Mouse (Mus musculus) lung, embryonic 15.5 days (tissue): ENCODE data around the gene Cox5a. TPM values are rescaled to one million over a fixed set of nuclear protein-coding genes. Genes with fewer than 3 reads are reported as not detected.
A peak's percentile ranks its signal among the peaks of the same experiment; 100 is the strongest.

Experiments used
- ATAC-seq: fragments of 200-750 bp; cut with Nextera tagmentation; 2 replicates; pipeline ENCODE4 v1.8.0; 2017; ENCODE audit warnings: moderate number of reproducible peaks, borderline replicate concordance; ENCODE audit not compliant: low FRiP score, low TSS enrichment; ENCODE audit errors: extremely low read depth
- H3K27ac ChIP-seq: fragments of 300-500 bp; sonication (generic); 2 replicates; pipeline ENCODE4 v1.5.1; 2015; ENCODE audit warnings: moderate library complexity, mild to moderate bottlenecking, inconsistent platforms
- H3K27me3 ChIP-seq: fragments of 300-500 bp; sonication (generic); 2 replicates; pipeline ENCODE4 v1.6.1; 2015; ENCODE audit warnings: inconsistent platforms
- H3K36me3 ChIP-seq: fragments of 300-500 bp; sonication (generic); 2 replicates; pipeline ENCODE4 v1.6.1; 2015; ENCODE audit warnings: inconsistent platforms
- H3K4me1 ChIP-seq: fragments of 300-500 bp; sonication (generic); 2 replicates; pipeline ENCODE4 v1.6.1; 2015; ENCODE audit warnings: inconsistent platforms
- H3K4me2 ChIP-seq: fragments of 300-500 bp; sonication (generic); 2 replicates; pipeline ENCODE4 v1.6.1; 2015; ENCODE audit warnings: inconsistent platforms, mild to moderate bottlenecking, moderate library complexity
- H3K4me3 ChIP-seq: fragments of 300-500 bp; sonication (generic); 2 replicates; pipeline ENCODE4 v1.5.1; 2015; ENCODE audit warnings: mild to moderate bottlenecking, inconsistent platforms
- H3K9ac ChIP-seq: fragments of 300-500 bp; sonication (generic); 2 replicates; pipeline ENCODE4 v1.6.1; 2015; ENCODE audit warnings: inconsistent platforms
- H3K9me3 ChIP-seq: fragments of 300-500 bp; sonication (generic); 2 replicates; pipeline ENCODE4 v1.6.1; 2016; ENCODE audit warnings: inconsistent platforms
- WGBS: fragments of 180-500 bp; shearing (Covaris S2); methylation state at CpG from one replicate; pipeline ENCODE4 v1.1.7; 2015; 5-methylcytosine and 5-hydroxymethylcytosine counted together
- polyA plus RNA-seq: library from polyadenylated mRNA; unstranded; fragments of >200 nt; fragmentation: Nextera tagmentation; extraction: Ambion mirVana; gene quantifications from 2 replicates; pipeline ENCODE4 v1.2.1, GENCODE M21; 2015

Gene Cox5a
- polyA plus RNA-seq, 1 experiment from 2014 or later: 516 TPM

DNA sequence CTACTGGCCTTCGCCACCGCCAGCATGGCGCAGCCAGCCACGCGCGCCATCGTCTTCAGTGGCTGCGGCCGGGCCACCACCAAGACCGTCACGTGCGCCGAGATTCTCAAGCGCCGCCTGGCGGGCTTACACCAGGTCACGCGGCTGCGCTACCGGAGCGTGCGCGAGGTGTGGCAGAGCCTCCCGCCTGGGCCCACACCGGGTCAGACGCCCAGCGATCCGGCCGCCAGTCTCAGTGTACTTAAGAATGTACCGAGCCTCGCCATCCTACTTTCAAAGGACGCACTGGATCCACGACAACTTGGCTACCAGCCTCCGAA is 16.7 kb upstream of the Cox5a start:
- Histone ChIP-seq H3K27me3 (peaks cover 74% of the 10 kb centered on the region), H3K27ac (no peak overlapping the region), H3K9me3 (no peaks in the 10 kb centered on the region), H3K4me2 (peak overlapping the region; percentile 84), H3K9ac (peak overlapping the region; percentile 2; the same call in 1 of the 2 replicates), H3K4me1 (peaks cover 34% of the 10 kb centered on the region), H3K4me3 (peak overlapping the region; percentile 43), H3K36me3 (no peaks in the 10 kb centered on the region)
- WGBS: 2% methylated on average over 34 of the region's 34 CpGs
- ATAC-seq: peak; percentile 48; the same call in 1 of the 2 replicates

DNA sequence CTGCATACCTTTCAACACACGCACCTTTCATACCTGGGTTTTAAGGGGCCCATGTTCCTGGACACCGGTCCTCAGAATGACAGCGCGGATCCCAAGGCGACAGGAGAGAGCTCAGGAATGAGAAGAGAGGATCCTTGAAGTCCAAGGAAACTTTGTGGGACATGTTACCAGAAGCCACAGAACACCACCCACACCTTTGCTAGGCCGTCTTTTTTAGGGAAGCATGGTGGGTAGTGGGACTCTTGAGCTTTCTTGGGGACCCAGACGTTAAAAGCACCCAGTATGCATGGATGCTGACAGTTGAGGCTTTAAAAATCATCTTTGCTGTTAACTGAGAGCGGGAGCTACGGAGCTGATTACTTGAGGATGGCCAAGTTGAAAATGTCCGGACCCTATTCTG is 16.2 kb upstream of the Cox5a start:
- no peak overlapping the region for H3K27ac ChIP-seq
- H3K9me3 ChIP-seq: no peaks in the 10 kb centered on the region
- no peak overlapping the region for H3K4me2 ChIP-seq
- ATAC-seq: no peak
- H3K36me3 ChIP-seq: no peaks in the 10 kb centered on the region
- H3K4me1 ChIP-seq: peaks cover 34% of the 10 kb centered on the region
- 56% methylated on average over 10 of the region's 10 CpGs for WGBS
- no peak overlapping the region for H3K4me3 ChIP-seq
- peaks cover 68% of the 10 kb centered on the region for H3K27me3 ChIP-seq
- no peak overlapping the region for H3K9ac ChIP-seq

DNA sequence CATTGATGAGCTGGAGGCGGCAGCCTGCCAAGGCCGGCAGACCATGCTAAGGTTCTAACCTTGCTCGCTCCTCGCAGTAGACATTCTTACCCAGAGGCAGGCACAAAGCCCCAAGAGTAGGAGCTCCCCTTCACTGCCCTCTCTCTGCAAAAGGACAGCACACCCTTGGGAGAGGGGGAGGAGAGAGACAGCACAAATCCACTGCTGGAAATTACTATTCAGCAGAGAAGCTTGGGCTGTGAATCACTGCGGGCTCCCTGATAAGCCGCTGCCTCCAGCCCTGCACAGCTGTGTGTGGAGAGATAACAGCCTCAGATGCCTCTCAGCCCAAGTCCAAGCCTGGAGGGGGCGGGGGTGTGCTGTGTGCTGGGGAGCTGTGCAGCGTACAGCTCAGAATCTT is 15.4 kb upstream of the Cox5a start:
- under 1% methylated on average over 8 of the region's 8 CpGs for WGBS
- Histone ChIP-seq H3K4me3 (no peak overlapping the region), H3K4me2 (0 out of 2 replicates have a peak overlapping the region, but pooled peaks have one; percentile 20), H3K27me3 (peaks cover 60% of the 10 kb centered on the region), H3K27ac (no peak overlapping the region), H3K36me3 (no peaks in the 10 kb centered on the region), H3K4me1 (peaks cover 34% of the 10 kb centered on the region), H3K9me3 (no peaks in the 10 kb centered on the region), H3K9ac (no peak overlapping the region)
- ATAC-seq: peak; percentile 69

DNA sequence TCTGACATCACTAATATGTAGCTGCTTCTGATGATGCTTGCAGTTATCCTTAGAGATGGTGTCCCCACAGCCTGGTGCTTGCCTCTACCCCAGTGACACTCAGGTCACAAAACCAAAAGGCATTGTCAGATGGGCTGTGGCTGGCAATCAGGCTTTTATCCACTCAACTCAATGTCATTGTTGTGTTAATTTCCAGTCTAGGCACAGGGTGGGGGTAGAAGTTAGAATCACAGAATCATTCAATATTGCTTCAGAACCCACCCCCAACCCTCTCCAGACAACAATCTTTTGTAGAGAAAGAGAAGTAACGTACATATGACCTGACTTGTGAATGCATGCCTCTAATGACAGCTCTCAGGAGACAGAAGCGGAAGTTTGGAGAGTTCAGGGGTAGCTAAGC is 10.5 kb upstream of the Cox5a start:
- H3K27ac ChIP-seq: no peak overlapping the region
- H3K4me1 ChIP-seq: 0 out of 2 replicates have a peak, but pooled peaks cover 8% of the 10 kb centered on the region
- no peak overlapping the region for H3K9ac ChIP-seq
- WGBS: 71% methylated on average over 2 of the region's 2 CpGs
- H3K27me3 ChIP-seq: peaks cover 12% of the 10 kb centered on the region
- no peak for ATAC-seq
- no peaks in the 10 kb centered on the region for H3K9me3 ChIP-seq
- H3K4me3 ChIP-seq: no peak overlapping the region
- no peaks in the 10 kb centered on the region for H3K36me3 ChIP-seq
- no peak overlapping the region for H3K4me2 ChIP-seq

DNA sequence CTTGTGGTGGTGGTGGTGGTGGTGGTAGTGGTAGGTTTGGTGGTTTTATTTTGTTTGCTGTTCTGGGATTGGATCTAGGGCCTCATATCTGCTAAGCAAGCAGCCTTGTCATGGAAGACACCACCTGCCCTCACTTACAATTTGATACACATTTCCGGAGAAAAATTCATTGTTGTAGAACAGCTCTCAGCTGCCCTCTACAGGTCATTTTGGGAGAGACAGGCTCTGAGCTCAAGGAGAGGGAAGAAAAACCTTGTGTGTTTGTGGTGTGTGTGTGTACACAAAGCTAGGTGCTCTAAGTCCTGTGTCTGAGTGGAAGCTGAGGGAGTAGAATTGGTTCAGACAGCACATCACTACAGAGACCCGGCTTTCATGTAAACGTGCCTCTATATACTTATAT is 4.0 kb upstream of the Cox5a start:
- Histone ChIP-seq H3K9ac (no peak overlapping the region), H3K27ac (no peak overlapping the region), H3K36me3 (no peaks in the 10 kb centered on the region), H3K4me3 (no peak overlapping the region), H3K4me2 (no peak overlapping the region), H3K27me3 (no peaks in the 10 kb centered on the region), H3K4me1 (peaks cover 5% of the 10 kb centered on the region), H3K9me3 (no peaks in the 10 kb centered on the region)
- no peak for ATAC-seq
- WGBS: 8% methylated on average over 3 of the region's 3 CpGs

DNA sequence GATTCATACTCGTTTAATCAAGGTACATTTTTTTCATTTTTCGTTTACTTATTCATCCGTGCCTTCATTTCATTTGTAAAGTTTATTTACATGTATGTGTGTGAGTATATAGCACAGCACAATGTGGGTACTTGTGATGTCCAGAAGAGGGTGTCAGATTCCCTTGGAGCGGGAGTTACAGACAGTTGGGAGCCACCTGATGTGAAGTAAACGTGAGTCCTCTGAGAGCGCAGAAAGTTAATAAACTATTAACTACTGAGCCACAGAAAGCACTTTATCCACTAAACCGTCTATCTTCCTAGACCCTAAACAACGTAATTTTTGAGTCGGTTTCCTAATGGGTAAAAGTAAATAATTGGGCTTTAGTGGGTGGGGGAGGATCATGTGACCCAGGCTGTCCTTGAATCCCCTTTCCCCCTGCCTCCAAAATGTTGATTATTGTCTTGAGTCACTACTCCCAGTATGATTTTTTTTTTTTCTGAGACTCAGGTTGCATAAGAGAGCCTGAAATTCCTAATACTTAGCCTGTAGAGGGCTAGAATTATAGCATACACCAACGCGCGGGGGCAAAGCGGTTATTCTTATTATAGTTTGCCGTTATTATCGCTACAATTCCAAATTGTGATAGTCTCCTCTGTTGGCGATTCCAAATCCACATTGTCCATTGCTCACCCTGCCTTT is 559 bp upstream of the Cox5a start:
- H3K4me3 ChIP-seq: peak overlapping the region; percentile 99
- peaks cover 17% of the 10 kb centered on the region for H3K4me1 ChIP-seq
- peak overlapping the region; percentile 99 for H3K9ac ChIP-seq
- H3K27me3 ChIP-seq: no peaks in the 10 kb centered on the region
- peak; percentile 41; the same call in 1 of the 2 replicates for ATAC-seq
- WGBS: 22% methylated on average over 16 of the region's 16 CpGs
- no peaks in the 10 kb centered on the region for H3K36me3 ChIP-seq
- peak overlapping the region; percentile 61; the same call in 1 of the 2 replicates for H3K27ac ChIP-seq
- H3K9me3 ChIP-seq: no peaks in the 10 kb centered on the region
- peak overlapping the region; percentile 68 for H3K4me2 ChIP-seq

DNA sequence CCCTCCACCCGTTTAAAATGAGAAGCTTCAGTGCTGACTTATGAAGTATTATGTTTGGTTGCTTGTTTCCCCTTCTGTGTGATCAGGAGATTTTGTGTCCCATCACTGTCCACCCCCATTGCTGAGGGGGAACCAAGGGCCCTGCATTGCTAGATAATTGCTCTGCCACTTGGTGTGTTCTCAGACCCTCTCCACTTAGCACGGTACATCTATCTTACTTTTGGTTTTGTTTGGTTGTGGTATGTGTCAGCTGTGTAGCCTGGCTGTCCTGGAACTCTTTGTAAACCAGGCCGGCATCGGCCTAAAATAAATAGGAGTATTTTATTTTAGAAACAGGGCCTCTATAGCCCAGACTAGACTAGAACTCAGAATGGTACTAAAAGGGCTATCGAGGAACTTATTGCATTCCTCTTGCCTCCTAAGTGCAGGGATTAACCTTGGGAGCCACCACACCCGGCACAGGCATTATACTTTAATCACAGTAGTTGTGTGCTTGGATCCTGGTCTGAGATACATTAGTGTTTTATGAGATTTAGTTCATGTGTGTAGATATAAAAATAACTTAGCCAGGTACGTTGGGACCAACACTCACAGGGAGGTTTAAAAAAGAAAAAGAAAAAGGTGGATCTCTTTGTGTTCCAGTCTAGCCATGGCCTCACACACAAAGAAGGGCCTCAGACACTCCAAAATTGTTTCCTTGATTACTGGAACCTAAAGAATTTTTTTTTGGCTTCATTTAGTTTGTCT is 1.2 kb downstream of the Cox5a start:
- Histone ChIP-seq H3K27ac (0 out of 2 replicates have a peak overlapping the region, but pooled peaks have one; percentile 93), H3K4me2 (peak overlapping the region; percentile 72), H3K4me3 (peak overlapping the region; percentile 99), H3K9me3 (no peaks in the 10 kb centered on the region), H3K36me3 (no peaks in the 10 kb centered on the region), H3K9ac (peak overlapping the region; percentile 99), H3K4me1 (peaks cover 17% of the 10 kb centered on the region), H3K27me3 (no peaks in the 10 kb centered on the region)
- 30% methylated on average over 7 of the region's 7 CpGs for WGBS
- ATAC-seq: no peak

DNA sequence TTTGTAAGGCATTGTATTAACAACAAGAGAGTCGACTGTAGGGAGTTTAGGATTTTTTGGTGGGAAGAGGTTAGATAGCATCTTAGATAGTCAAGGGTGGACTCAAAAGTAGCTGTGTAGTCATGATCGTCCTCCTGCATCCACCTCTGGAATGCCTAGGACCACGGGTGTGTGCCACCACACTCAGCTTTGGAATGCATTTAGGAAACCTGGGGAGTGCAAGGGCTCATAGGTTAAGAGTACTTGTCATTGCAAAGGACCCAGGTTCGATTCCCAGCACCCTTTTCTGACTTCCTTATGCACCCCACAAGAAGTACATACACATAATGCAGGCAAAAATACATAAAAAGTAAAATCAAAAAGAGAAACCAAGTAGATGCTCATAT is 1.8 kb downstream of the Cox5a start:
- H3K27me3 ChIP-seq: no peaks in the 10 kb centered on the region
- peak overlapping the region; percentile 72; the same call in 1 of the 2 replicates for H3K4me2 ChIP-seq
- 53% methylated on average over 4 of the region's 4 CpGs for WGBS
- H3K4me1 ChIP-seq: peaks cover 17% of the 10 kb centered on the region
- peak overlapping the region; percentile 3; the same call in 1 of the 2 replicates for H3K9ac ChIP-seq
- no peaks in the 10 kb centered on the region for H3K9me3 ChIP-seq
- H3K4me3 ChIP-seq: 0 out of 2 replicates have a peak overlapping the region, but pooled peaks have one; percentile 99
- H3K27ac ChIP-seq: no peak overlapping the region
- no peak for ATAC-seq
- no peaks in the 10 kb centered on the region for H3K36me3 ChIP-seq

DNA sequence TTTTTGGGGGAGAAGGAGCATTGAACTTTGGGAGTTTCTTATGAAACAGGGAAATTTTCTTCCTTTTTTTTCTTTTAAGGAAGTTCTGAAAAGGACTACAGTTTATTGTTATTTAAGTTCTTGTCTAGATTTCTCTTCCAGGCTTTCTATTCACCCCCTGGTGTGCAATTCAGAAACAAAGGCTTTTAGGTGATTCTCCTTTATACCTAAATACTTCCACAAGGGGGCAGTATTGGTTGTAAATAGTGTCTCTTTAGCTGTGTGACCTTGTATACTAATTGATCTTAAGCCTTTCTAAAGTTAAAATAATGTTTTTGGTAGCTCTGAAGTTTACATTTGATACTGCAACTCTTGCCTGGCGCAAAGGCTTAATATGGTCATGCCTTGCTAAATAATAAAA is 2.7 kb downstream of the Cox5a start:
- no peak overlapping the region for H3K4me2 ChIP-seq
- H3K27ac ChIP-seq: no peak overlapping the region
- H3K27me3 ChIP-seq: no peaks in the 10 kb centered on the region
- no peaks in the 10 kb centered on the region for H3K36me3 ChIP-seq
- 88% methylated on average over 1 of the region's 1 CpGs for WGBS
- H3K9ac ChIP-seq: no peak overlapping the region
- H3K4me3 ChIP-seq: no peak overlapping the region
- no peak for ATAC-seq
- H3K9me3 ChIP-seq: no peaks in the 10 kb centered on the region
- peaks cover 17% of the 10 kb centered on the region for H3K4me1 ChIP-seq

DNA sequence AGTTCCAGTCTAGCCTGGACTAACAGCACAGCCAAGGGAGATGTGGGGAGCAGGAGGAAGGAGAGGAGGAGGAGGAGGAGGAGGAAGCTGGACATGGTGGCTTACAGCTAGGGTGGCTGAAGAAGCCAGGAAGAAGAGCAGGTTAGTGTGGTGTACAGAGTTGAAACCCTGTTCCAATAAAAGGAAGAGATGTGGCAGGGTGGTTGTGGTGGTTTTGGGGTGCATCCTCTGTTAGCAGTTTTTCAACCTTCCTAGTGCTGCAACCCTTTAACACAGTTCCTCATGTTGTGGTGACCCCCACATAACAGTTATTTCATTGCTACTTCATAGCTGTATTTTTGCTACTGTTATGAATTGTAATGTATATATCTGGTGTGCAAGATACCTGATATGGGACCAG is 3.4 kb downstream of the Cox5a start:
- peaks cover 17% of the 10 kb centered on the region for H3K4me1 ChIP-seq
- no peak overlapping the region for H3K4me3 ChIP-seq
- no peak overlapping the region for H3K9ac ChIP-seq
- no peak overlapping the region for H3K27ac ChIP-seq
- H3K27me3 ChIP-seq: no peaks in the 10 kb centered on the region
- ATAC-seq: no peak
- no peak overlapping the region for H3K4me2 ChIP-seq
- no peaks in the 10 kb centered on the region for H3K36me3 ChIP-seq
- H3K9me3 ChIP-seq: no peaks in the 10 kb centered on the region

DNA sequence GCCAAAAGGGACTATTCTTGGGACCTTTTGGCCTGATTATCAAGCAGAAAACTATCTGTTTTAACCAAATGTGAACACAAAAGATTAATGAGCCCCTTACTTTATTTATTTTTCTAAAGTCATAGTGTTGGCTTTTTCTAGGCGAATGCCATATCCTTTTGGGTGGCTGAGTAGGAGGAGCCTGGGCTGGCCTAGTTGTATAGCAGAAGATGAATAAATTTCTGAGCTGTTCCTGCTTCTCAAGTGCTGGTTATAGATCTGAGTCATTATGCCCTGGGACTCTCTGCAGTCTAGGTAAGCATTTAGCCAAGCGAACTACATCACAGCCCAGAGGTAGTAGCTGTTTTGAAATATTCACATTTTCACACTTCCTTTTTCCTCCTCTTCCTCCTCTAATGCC is 4.4 kb downstream of the Cox5a start:
- WGBS: 52% methylated on average over 2 of the region's 2 CpGs
- Histone ChIP-seq H3K27me3 (no peaks in the 10 kb centered on the region), H3K4me2 (no peak overlapping the region), H3K4me3 (no peak overlapping the region), H3K36me3 (0 out of 2 replicates have a peak, but pooled peaks cover 3% of the 10 kb centered on the region), H3K27ac (no peak overlapping the region), H3K9me3 (no peaks in the 10 kb centered on the region), H3K4me1 (peaks cover 17% of the 10 kb centered on the region), H3K9ac (no peak overlapping the region)
- ATAC-seq: no peak

DNA sequence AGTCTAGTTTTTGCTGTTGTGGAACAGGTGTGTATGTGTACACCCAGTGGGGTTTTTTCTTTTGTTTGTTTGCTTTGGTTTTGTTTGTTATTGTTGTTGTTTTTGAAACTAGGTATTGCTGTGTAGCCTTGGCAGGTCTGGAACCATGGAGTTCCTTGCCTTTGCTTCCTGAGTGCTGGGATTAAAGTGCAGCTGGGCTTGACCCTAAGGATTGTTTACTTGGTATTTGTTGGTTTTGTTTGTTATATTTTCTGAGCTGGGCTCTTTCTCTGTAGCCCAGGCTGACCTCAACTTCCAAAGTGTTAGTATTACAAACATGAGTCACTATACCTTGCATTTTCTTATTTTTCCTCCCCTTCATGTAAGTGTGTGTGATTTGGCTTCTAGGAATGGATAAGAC is 5.4 kb downstream of the Cox5a start:
- Histone ChIP-seq H3K4me2 (no peak overlapping the region), H3K36me3 (peaks cover 10% of the 10 kb centered on the region), H3K9ac (no peak overlapping the region), H3K4me3 (no peak overlapping the region), H3K4me1 (peaks cover 17% of the 10 kb centered on the region), H3K27me3 (no peaks in the 10 kb centered on the region), H3K27ac (no peak overlapping the region), H3K9me3 (no peaks in the 10 kb centered on the region)
- no peak for ATAC-seq
